Mouse (Mus musculus) CH12.LX (cell line): Measurements from ENCODE around the gene Wdr86.

Experiments used
- CHD1 ChIP-seq: IDR thresholded peaks from 2 replicates; pipeline ENCODE4 v1.6.1; 2012; ENCODE audit warnings: low read depth, low read length, improper control_type of control experiment, inconsistent platforms
- CTCF ChIP-seq, 2 experiments: IDR thresholded peaks in 1 of 2; conservative IDR thresholded peaks in 1 of 2; 2 replicates each; pipeline ENCODE4 v1.5.1; 2011 to 2012; ENCODE audit warnings: low read depth in 2 of 2, low read length in 2 of 2, improper control_type of control experiment in 1 of 2, inconsistent platforms in 1 of 2, mild to moderate bottlenecking in 1 of 2, moderate library complexity in 1 of 2
- E2F4 ChIP-seq: IDR thresholded peaks from 2 replicates; pipeline ENCODE4 v1.6.1; 2011; ENCODE audit warnings: low read depth, low read length, improper control_type of control experiment; ENCODE audit not compliant: insufficient replicate concordance
- GABPA ChIP-seq: IDR thresholded peaks from 2 replicates; pipeline ENCODE4 v1.6.1; 2012; ENCODE audit warnings: low read depth, low read length, improper control_type of control experiment, inconsistent platforms; ENCODE audit not compliant: insufficient replicate concordance
- MEF2A ChIP-seq: IDR thresholded peaks from 2 replicates; pipeline ENCODE4 v1.6.1; 2014; ENCODE audit warnings: low read depth, mild to moderate bottlenecking, inconsistent platforms, low read length, improper control_type of control experiment, borderline replicate concordance
- POLR2A ChIP-seq: IDR thresholded peaks from 2 replicates; pipeline ENCODE4 v1.6.1; 2011; ENCODE audit warnings: low read depth, mild to moderate bottlenecking, improper control_type of control experiment, low read length
- RAD21 ChIP-seq: IDR thresholded peaks from 2 replicates; pipeline ENCODE4 v1.6.1; 2011; ENCODE audit warnings: low read depth, mild to moderate bottlenecking, low read length, improper control_type of control experiment, moderate library complexity
- SMC3 ChIP-seq: IDR thresholded peaks from 2 replicates; pipeline ENCODE4 v1.6.1; 2011; ENCODE audit warnings: low read depth, low read length, improper control_type of control experiment
- TBP ChIP-seq: conservative IDR thresholded peaks from 2 replicates; pipeline ENCODE4 v1.6.1; 2011; ENCODE audit warnings: low read depth, low read length, improper control_type of control experiment
- ZC3H11A ChIP-seq: IDR thresholded peaks from 2 replicates; pipeline ENCODE4 v1.6.1; 2012; ENCODE audit warnings: low read depth, mild to moderate bottlenecking, inconsistent platforms, low read length, improper control_type of control experiment
- ZMIZ1 ChIP-seq: IDR thresholded peaks from 2 replicates; pipeline ENCODE4 v1.6.1; 2012; ENCODE audit warnings: low read depth, mild to moderate bottlenecking, inconsistent platforms, low read length, improper control_type of control experiment

DNA sequence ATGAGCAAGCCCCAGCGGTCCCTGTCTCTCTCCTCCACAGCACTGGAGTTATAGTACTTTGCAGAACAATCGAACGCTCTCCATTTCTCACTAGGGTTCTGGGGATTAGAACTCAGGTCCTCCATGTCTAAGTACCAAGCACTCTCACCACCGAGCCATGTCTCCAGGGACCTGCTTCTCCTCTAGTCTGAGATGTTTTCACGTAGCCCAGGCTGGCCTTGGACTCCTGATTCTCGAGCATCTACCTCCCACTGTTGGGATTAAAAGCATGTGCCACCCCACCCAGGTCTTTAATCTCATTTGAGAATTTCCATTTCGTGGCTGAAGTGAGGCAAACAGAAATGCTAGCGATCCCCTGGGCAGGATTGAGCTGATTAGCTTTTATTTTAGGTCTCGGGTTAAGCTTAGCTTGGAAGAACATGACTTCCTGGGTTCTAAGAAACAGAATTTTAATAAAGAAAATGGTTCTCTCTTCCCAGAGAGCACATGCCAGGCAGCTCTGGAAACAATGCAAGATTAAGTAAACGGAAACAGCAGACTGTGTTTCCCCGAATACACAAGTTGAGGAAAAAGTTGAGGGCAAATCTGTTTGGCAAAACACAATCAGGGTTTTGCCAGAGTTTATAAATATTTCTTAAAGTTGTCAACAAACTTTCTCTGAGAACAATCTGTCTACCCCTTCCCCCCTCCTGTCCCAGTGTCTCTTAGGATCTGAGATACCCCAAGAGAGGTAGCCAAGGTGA lies 6.8 kb downstream of the Wdr86 start:
- TF ChIP-seq TBP, result no peak
- no peak for TF ChIP-seq CTCF (conservative IDR thresholded peaks at IDR 0.05 in 1 of 2, IDR thresholded peaks at IDR 0.05 in 1 of 2; ENCODE audit: low read depth in 2 of 2, low read length in 2 of 2)
- TF ChIP-seq CHD1, result no peak
- TF ChIP-seq ZC3H11A, result no peak
- no peak for TF ChIP-seq GABPA
- no peak for TF ChIP-seq POLR2A
- no peak for TF ChIP-seq MEF2A
- no peak for TF ChIP-seq RAD21
- no peak for TF ChIP-seq E2F4
- TF ChIP-seq SMC3, result no peak
- TF ChIP-seq ZMIZ1, result no peak
